ENCODE assay signal across 7 mouse cellular contexts in genomic region chr6:146270776-146271533, GRCm38 (mm10).
DNase-seq lines count a peak whose midpoint lies in the region; ATAC-seq and TF ChIP-seq lines count a peak whose summit lies in the region.

No protein-coding gene starts in this region.

- H3K4me3 ChIP-seq in intestine, postnatal 0 days (ENCODE audit: low read depth, low read length) = no peak overlapping the region
- no peak overlapping the region for H3K4me3 ChIP-seq in midbrain, embryonic 11.5 days (ENCODE audit: low read depth, low read length)

- ATAC-seq in Patski = peak; percentile 78
- ATAC-seq in intestine, postnatal 0 days = peak; percentile 97
- ATAC-seq in midbrain, embryonic 11.5 days (ENCODE audit: low FRiP score) = peak; percentile 83

- intact Hi-C loops in gastrocnemius, postnatal 14 days (cut with DNase I; ENCODE audit: low total_unique reads) = loop anchor here (5.0 kb wide), 1 partner anchor 439 kb away; no protein-coding TSS in a partner anchor
- intact Hi-C loops in left cerebral cortex, postnatal 25 days (cut with DNase I) = loop anchor here (1.0 kb wide), 1 partner anchor 405 kb away; no protein-coding TSS in a partner anchor

- POLR2A ChIA-PET in Patski (lab: Charles Lee) = interaction anchor here (0.6 kb wide), 1 partner anchor 409 kb away, joined by 5 read pairs; no protein-coding TSS in a partner anchor

- no peaks in the 10 kb centered on the region for H3K27me3 ChIP-seq in Patski
- H3K27me3 ChIP-seq in intestine, postnatal 0 days (replicated peaks; ENCODE audit: control insufficient read depth, insufficient read depth, low read length) = no peaks in the 10 kb centered on the region
- H3K27me3 ChIP-seq in midbrain, embryonic 11.5 days (ENCODE audit: control insufficient read depth, insufficient read depth, low read length) = no peaks in the 10 kb centered on the region

- H3K9ac ChIP-seq in intestine, postnatal 0 days (ENCODE audit: low read depth, low read length) = no peak overlapping the region
- no peak overlapping the region for H3K9ac ChIP-seq in midbrain, embryonic 11.5 days (ENCODE audit: low read length)

- H3K4me2 ChIP-seq in intestine, postnatal 0 days (replicated peaks; ENCODE audit: low read depth) = no peak overlapping the region
- no peak overlapping the region for H3K4me2 ChIP-seq in midbrain, embryonic 11.5 days

- no peaks in the 10 kb centered on the region for H3K36me3 ChIP-seq in intestine, postnatal 0 days (ENCODE audit: control insufficient read depth, insufficient read depth)
- no peaks in the 10 kb centered on the region for H3K36me3 ChIP-seq in midbrain, embryonic 11.5 days (ENCODE audit: control insufficient read depth, insufficient read depth, low read length)

- no peaks in the 10 kb centered on the region for H3K4me1 ChIP-seq in intestine, postnatal 0 days (replicated peaks; ENCODE audit: control insufficient read depth, insufficient read depth, low read length)
- no peaks in the 10 kb centered on the region for H3K4me1 ChIP-seq in midbrain, embryonic 11.5 days (ENCODE audit: control insufficient read depth, insufficient read depth, low read length)

- in situ Hi-C loops in Patski (cut with MboI; ENCODE audit: low pct_unique_long_range_greater_than_20kb) = loop anchor here (5.0 to 10.0 kb wide), 2 partner anchors 306 to 439 kb away; no protein-coding TSS in a partner anchor

- CTCF ChIA-PET in Patski (lab: Charles Lee) = interaction anchor here (1.2 to 2.4 kb wide), 6 partner anchors 10 to 420 kb away, joined by 3 to 8 read pairs (median 4); no protein-coding TSS in a partner anchor

- peak; percentile 79 for DNase-seq in Patski (ENCODE audit: low read depth, low spot score)
- peak; percentile 74 for DNase-seq in cerebellum, adult 11 months
- DNase-seq in gastrocnemius, postnatal 14 days = peak; percentile 86
- DNase-seq in left cerebral cortex, postnatal 25 days (ENCODE audit: low spot score in 2 of 2) = peak; percentile 76 to 85
- DNase-seq in midbrain, embryonic 11.5 days (ENCODE audit: low spot score, missing footprints) = peak; percentile 84
- DNase-seq in spleen, adult 12 weeks (ENCODE audit: low spot score) = peak; percentile 58

- 37% methylated on average over 12 of the region's 12 CpGs for WGBS in intestine, postnatal 0 days
- WGBS in midbrain, embryonic 11.5 days = 66% methylated on average over 12 of the region's 12 CpGs

- no peak for TF ChIP-seq CTCF in Patski (IDR thresholded peaks at IDR 0.05)
- TF ChIP-seq CTCF in intestine, postnatal 0 days (IDR thresholded peaks at IDR 0.05; ENCODE audit: low read depth) = no peak

- H3K9me3 ChIP-seq in intestine, postnatal 0 days (ENCODE audit: control insufficient read depth) = no peaks in the 10 kb centered on the region
- no peaks in the 10 kb centered on the region for H3K9me3 ChIP-seq in midbrain, embryonic 11.5 days (ENCODE audit: control insufficient read depth, low read length)

- 0 out of 2 replicates have a peak overlapping the region, but pooled peaks have one; percentile 0 for H3K27ac ChIP-seq in intestine, postnatal 0 days (ENCODE audit: low read depth, low read length)
- H3K27ac ChIP-seq in midbrain, embryonic 11.5 days (ENCODE audit: low read depth, low read length) = no peak overlapping the region
